Mouse (Mus musculus): ENCODE results near the gene Myh6. TPM values are rescaled to one million over a fixed set of nuclear protein-coding genes. Genes with fewer than 3 reads are reported as not detected.
"Not testable (repeated sequence)": the region's sequence is repeated elsewhere in the genome, so short reads cannot be mapped to it uniquely, and the experiment has no call there.

Myh6 gene
- polyA plus RNA-seq, 1 experiment from 2014 or later = 1.8 TPM

DNA sequence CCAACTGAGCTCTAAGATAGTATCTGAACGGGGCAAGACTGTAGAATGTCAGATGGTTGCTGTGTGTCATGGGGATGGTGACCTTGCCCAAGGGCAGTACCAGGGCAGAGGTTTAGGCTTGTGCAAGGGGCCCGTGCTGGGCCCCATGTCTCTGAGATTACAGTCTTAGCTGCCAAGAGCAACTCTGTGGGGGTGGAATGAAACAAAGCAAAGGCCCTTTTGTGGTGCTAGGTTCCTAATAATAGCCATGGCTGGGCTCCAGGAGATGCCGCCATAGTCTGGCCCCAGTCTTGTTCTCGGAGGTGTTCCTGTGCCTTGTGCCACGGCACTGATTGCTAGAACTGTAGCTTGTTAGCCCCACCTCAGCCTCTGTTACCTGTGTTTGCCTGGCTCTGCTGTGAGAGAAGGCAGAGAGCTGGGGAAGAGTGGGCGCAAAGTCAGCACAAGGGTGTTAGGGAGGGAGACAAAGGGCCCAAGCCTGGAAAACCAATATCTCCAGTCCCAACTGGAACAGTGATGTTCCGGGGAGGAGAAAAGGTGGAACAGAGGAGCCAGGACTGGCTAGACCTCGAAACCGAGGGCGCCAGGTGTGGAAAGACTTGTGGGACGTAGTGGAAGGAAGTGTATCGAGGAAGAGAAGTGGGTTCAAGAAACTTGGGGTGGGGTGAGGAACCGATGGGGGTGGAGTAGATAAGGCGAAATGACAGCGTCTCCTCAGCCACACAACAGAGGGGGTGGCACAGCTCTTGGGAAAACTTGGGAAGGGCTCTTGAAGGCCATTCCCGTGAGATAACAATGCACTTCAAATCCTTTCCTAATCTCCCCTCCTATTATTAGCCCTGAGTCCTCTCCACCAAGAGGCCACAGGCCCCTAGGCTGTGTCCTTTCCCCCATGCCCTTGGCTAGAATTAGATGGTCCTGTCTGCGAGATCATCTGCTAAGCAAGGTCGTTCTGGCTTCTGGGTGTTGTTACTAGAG, 37.4 kb upstream of the Myh6 start:
- no peaks in the 10 kb centered on the region for H3K36me3 ChIP-seq
- no peaks in the 10 kb centered on the region for H3K4me1 ChIP-seq (replicated peaks)
- H3K9ac ChIP-seq (replicated peaks) = no peak overlapping the region
- H3K4me3 ChIP-seq (replicated peaks) = no peak overlapping the region
- no peak overlapping the region for H3K4me2 ChIP-seq
- H3K27ac ChIP-seq = no peak overlapping the region
- H3K27me3 ChIP-seq = no peaks in the 10 kb centered on the region
- WGBS = 83% methylated on average over 18 of the region's 18 CpGs
- no peak for ATAC-seq (ENCODE audit: insufficient number of reproducible peaks, insufficient read depth, low FRiP score, low TSS enrichment, low read depth)
- no peaks in the 10 kb centered on the region for H3K9me3 ChIP-seq

DNA sequence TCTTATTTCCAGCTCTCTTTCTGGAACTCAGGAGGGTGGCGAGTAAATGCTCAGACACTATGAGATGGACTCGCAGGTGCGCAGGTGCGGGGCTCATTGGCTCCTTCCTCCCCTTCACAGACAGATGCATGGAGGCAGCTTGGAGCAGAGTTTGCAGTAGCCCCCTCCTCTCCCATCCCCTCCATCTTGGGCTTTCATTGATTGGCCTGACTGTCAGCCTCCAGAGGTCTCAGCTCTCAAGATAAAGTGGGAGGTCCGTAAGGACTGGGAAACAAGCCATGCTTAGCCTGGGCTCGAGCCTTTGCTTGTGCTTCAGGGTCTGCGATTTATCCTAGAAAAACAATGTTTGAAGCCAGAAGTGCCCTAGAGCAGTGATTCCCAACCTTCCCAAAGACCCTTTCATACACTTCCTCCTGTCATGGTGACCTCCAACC, 36.0 kb upstream of the Myh6 start:
- no peaks in the 10 kb centered on the region for H3K27me3 ChIP-seq
- no peak overlapping the region for H3K4me3 ChIP-seq (replicated peaks)
- no peak overlapping the region for H3K4me2 ChIP-seq
- 78% methylated on average over 7 of the region's 7 CpGs for WGBS
- H3K4me1 ChIP-seq (replicated peaks) = no peaks in the 10 kb centered on the region
- no peak for ATAC-seq (ENCODE audit: insufficient number of reproducible peaks, insufficient read depth, low FRiP score, low TSS enrichment, low read depth)
- 0 out of 2 replicates have a peak overlapping the region, but pooled peaks have one; percentile 29 for H3K27ac ChIP-seq
- H3K36me3 ChIP-seq = no peaks in the 10 kb centered on the region
- no peak overlapping the region for H3K9ac ChIP-seq (replicated peaks)
- no peaks in the 10 kb centered on the region for H3K9me3 ChIP-seq

DNA sequence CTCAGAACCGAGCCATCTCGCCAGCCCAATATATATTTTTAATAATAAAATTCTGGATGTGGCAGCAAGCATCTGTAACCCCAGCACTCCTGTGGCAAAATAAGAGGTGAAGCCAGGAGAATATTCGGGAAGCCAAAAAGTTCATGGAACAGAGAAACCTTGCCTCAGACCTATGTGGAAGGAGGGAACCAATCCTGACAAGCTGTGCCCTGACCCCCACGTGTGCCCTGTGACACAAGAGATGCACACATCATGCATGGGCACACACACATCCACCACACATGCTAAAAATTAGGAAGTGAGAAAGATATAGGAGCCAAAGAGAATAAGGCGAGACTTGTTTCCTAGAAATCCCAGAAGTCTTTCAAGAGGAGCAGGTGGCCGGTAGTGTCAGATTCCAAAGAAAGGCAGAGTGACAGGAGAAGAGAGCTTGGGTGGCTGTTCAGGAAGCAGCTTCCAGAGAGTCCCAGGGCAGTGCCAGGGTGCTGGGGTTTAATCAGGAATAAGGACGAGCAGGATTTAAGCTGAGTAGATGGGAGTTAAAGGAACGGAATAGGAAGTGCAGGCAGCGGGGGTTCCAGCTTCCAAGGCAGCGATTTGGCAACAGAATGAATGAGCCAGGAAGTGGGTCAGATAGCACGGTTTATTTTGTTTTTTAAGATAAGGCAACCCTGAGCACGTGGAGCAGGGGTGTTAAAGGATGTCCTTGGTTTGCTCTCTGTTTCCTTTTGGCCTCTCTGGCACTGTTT, 35.4 kb upstream of the Myh6 start:
- Histone ChIP-seq H3K27me3 (no peaks in the 10 kb centered on the region), H3K4me2 (no peak overlapping the region), H3K9me3 (no peaks in the 10 kb centered on the region), H3K4me1 (replicated peaks) (no peaks in the 10 kb centered on the region; the same call in 1 of the 2 replicates), H3K9ac (replicated peaks) (no peak overlapping the region), H3K36me3 (no peaks in the 10 kb centered on the region), H3K4me3 (replicated peaks) (no peak overlapping the region), H3K27ac (0 out of 2 replicates have a peak overlapping the region, but pooled peaks have one; percentile 29)
- 48% methylated on average over 12 of the region's 12 CpGs for WGBS
- ATAC-seq (ENCODE audit: insufficient number of reproducible peaks, insufficient read depth, low FRiP score, low TSS enrichment, low read depth) = no peak

DNA sequence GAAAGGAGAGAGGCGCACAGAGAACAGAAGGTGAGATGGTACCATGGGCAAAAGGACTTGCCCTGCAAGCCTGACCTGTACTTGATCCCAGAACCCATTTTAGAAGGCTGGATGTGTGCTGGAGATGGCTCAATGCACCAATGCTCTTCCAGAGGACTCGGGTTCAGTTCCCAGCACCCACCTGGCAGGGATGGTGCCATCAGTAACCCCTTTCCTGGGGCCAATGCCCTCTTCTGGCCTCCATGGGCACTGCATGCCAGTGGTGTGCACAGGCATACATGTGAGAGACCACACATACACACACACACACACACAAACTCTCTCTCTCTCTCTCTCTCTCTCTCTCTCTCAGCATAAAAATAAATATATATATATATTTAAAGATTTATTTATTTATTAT, 34.7 kb upstream of the Myh6 start:
- ATAC-seq (ENCODE audit: insufficient number of reproducible peaks, insufficient read depth, low FRiP score, low TSS enrichment, low read depth) = no peak
- H3K36me3 ChIP-seq = no peaks in the 10 kb centered on the region
- no peaks in the 10 kb centered on the region; the same call in 1 of the 2 replicates for H3K4me1 ChIP-seq (replicated peaks)
- H3K4me3 ChIP-seq (replicated peaks) = no peak overlapping the region
- H3K27me3 ChIP-seq = no peaks in the 10 kb centered on the region
- H3K27ac ChIP-seq = no peak overlapping the region
- no peaks in the 10 kb centered on the region for H3K9me3 ChIP-seq
- 97% methylated on average over 2 of the region's 2 CpGs for WGBS
- H3K9ac ChIP-seq (replicated peaks) = no peak overlapping the region
- H3K4me2 ChIP-seq = no peak overlapping the region

DNA sequence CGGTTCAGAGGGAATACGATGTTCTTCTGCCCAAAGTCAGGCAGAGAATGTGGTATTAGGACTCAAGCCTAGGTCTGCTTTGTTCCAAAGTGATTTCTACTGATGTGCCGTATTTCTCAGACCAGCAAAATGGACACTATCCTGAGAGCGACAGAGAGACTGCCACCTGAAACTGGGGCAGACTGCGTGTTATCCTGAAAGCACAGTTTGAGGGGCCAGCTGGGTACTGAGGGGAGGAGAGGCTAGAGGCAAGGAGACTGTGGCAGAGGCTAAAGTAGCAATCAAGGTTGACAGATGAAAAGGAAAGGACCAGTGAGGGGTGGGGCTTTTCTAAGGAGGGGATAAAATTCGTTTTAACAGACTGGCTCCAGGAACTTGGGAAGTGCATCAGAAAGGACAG, 34.1 kb upstream of the Myh6 start:
- no peaks in the 10 kb centered on the region for H3K9me3 ChIP-seq
- WGBS = 83% methylated on average over 6 of the region's 6 CpGs
- no peaks in the 10 kb centered on the region for H3K27me3 ChIP-seq
- H3K4me1 ChIP-seq (replicated peaks) = peaks cover under 1% of the 10 kb centered on the region; the same call in 1 of the 2 replicates
- no peak overlapping the region for H3K27ac ChIP-seq
- H3K9ac ChIP-seq (replicated peaks) = no peak overlapping the region
- no peak overlapping the region for H3K4me2 ChIP-seq
- no peaks in the 10 kb centered on the region for H3K36me3 ChIP-seq
- no peak for ATAC-seq (ENCODE audit: insufficient number of reproducible peaks, insufficient read depth, low FRiP score, low TSS enrichment, low read depth)
- H3K4me3 ChIP-seq (replicated peaks) = no peak overlapping the region

DNA sequence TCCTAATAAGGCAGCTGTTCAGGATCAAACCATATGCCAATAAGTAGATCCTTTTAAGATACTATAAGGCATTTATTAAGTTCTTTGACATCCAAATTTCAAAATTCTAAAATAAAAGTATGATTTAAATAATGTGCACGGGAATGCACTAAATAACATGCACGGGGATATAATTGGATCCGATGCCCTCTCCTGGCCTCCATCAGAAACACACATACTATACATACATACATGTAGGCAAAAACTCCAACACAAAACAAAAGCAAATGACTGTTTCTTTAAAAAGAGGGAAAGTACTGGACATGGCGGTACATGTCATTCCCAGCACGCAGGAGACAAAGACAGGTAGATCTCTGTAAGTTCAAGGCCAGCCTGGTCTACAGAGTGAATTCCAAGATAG, 33.1 kb upstream of the Myh6 start:
- H3K27me3 ChIP-seq; ATAC-seq (ENCODE audit: insufficient number of reproducible peaks, insufficient read depth, low FRiP score, low TSS enrichment, low read depth): not testable (repeated sequence)
- 88% methylated on average over 5 of the region's 5 CpGs for WGBS

DNA sequence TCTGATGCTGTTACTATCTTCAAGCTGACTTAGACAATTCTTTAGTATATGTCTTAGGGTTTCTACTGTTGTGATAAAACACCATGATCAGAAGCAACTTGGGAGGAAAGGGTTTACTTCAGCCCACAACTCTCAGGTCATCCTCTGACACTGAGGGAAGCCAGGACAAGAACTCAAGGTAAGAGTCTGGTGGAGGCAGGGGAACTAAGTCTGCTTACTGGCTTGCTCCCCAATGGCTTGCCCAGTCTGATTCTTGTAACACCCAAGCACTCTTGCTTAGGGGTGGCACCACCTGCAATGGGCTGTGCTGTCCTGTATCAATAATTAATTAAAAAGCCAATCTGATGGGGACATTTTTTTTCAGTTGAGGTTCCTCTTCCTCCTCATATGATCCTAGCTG, 32.0 kb upstream of the Myh6 start:
- H3K9me3 ChIP-seq = no peaks in the 10 kb centered on the region
- no peaks in the 10 kb centered on the region for H3K36me3 ChIP-seq
- H3K27me3 ChIP-seq = no peaks in the 10 kb centered on the region
- no peak overlapping the region for H3K4me2 ChIP-seq
- H3K9ac ChIP-seq (replicated peaks) = no peak overlapping the region
- H3K27ac ChIP-seq = no peak overlapping the region
- H3K4me1 ChIP-seq (replicated peaks) = peaks cover 18% of the 10 kb centered on the region
- no peak overlapping the region for H3K4me3 ChIP-seq (replicated peaks)
- no peak for ATAC-seq (ENCODE audit: insufficient number of reproducible peaks, insufficient read depth, low FRiP score, low TSS enrichment, low read depth)

More for the DNA sequence above, 33.1 kb upstream of the Myh6 start:
- not testable (repeated sequence) for H3K4me3 ChIP-seq (replicated peaks); H3K4me1 ChIP-seq (replicated peaks); H3K9ac ChIP-seq (replicated peaks); H3K27ac ChIP-seq; H3K9me3 ChIP-seq; H3K4me2 ChIP-seq; H3K36me3 ChIP-seq

DNA sequence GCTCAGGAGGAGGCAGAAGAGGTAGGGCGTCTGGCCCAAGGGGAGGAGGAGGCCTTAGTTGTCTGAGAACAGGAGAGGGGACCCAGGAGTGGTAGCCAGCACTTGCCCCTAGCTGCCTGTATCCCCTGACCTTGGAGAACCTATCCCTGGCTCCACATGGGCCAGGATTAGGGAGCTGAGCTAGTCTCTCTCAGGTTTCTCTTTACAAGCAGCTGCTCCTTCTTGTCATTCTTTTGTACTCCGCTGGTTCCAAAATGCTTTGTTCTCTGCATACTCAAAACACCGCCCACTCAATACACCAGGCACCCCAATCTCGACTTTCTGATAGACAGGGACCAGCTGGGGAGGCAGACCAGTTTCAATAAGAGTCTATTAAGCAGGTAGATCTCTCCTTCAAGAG, 30.6 kb upstream of the Myh6 start:
- peaks cover 18% of the 10 kb centered on the region for H3K4me1 ChIP-seq (replicated peaks)
- no peak overlapping the region for H3K9ac ChIP-seq (replicated peaks)
- H3K27me3 ChIP-seq = no peaks in the 10 kb centered on the region
- 64% methylated on average over 4 of the region's 4 CpGs for WGBS
- H3K9me3 ChIP-seq = no peaks in the 10 kb centered on the region
- no peak overlapping the region for H3K4me3 ChIP-seq (replicated peaks)
- H3K4me2 ChIP-seq = no peak overlapping the region
- peak; percentile 52; the same call in 1 of the 2 replicates for ATAC-seq (ENCODE audit: insufficient number of reproducible peaks, insufficient read depth, low FRiP score, low TSS enrichment, low read depth)
- H3K27ac ChIP-seq = peak overlapping the region; percentile 53; the same call in 1 of the 2 replicates
- no peaks in the 10 kb centered on the region for H3K36me3 ChIP-seq

DNA sequence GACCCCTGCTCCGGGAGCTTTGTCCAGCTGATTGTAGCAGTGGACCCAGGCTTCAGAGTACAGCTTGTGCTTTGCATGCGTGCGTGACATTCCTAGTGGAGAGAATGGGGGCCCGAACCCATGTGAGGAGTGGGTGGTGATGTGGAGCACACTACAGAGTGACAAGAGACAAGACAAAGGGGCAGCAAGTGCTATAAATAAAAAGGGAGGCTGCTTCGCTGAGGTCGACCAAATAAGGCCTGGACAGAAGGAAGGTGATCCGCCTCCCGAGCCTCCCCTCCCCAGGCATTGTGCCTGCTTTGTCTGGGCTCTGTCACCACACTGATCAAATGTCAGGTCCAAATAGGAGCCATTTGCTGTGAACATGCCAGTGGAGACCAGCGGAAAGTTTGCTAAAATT, 30.1 kb upstream of the Myh6 start:
- no peaks in the 10 kb centered on the region for H3K9me3 ChIP-seq
- no peaks in the 10 kb centered on the region for H3K27me3 ChIP-seq
- no peaks in the 10 kb centered on the region for H3K36me3 ChIP-seq
- peak; percentile 23; the same call in 1 of the 2 replicates for ATAC-seq (ENCODE audit: insufficient number of reproducible peaks, insufficient read depth, low FRiP score, low TSS enrichment, low read depth)
- no peak overlapping the region for H3K9ac ChIP-seq (replicated peaks)
- no peak overlapping the region for H3K4me2 ChIP-seq
- peaks cover 18% of the 10 kb centered on the region for H3K4me1 ChIP-seq (replicated peaks)
- no peak overlapping the region for H3K4me3 ChIP-seq (replicated peaks)
- WGBS = 57% methylated on average over 9 of the region's 9 CpGs
- H3K27ac ChIP-seq = peak overlapping the region; percentile 53; the same call in 1 of the 2 replicates

DNA sequence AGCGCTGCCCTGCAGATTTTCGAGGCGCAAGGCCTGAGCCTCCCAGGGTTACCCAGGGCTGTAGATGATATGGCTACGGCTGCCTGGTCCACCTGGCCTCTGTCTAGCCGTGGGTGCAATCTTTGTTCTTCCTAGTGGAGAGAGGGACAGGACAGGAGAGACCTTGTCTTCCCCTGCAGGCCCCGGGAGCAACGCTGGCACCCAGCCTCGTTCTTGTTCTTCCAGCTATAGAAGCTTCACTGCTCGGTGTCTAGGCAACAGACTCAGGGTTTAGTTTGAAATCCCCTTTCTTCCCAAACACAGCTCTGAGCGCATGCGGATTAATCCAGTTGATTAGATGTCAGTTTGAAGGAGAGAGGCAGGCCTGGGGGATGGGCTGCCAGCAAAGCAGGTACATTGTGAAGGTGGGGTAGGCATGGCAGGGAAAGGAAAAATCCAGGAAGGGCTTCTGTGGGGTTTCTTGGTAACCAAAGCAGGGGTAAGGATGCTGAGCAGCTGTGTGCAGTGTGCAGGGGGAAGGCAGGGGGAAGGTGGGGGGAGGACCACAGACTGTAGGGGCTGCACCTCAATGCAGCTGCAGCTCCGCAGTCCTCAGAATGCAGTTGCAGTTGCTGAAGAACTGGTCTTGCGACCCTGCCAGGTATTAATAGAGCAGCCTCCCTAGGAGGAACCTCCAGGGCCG, 28.9 kb upstream of the Myh6 start:
- 60% methylated on average over 14 of the region's 14 CpGs for WGBS
- Histone ChIP-seq H3K9me3 (no peaks in the 10 kb centered on the region), H3K4me3 (replicated peaks) (no peak overlapping the region), H3K4me2 (no peak overlapping the region), H3K27me3 (no peaks in the 10 kb centered on the region), H3K9ac (replicated peaks) (no peak overlapping the region), H3K4me1 (replicated peaks) (peaks cover 18% of the 10 kb centered on the region), H3K27ac (peak overlapping the region; percentile 50; the same call in 1 of the 2 replicates), H3K36me3 (no peaks in the 10 kb centered on the region)
- no peak for ATAC-seq (ENCODE audit: insufficient number of reproducible peaks, insufficient read depth, low FRiP score, low TSS enrichment, low read depth)

DNA sequence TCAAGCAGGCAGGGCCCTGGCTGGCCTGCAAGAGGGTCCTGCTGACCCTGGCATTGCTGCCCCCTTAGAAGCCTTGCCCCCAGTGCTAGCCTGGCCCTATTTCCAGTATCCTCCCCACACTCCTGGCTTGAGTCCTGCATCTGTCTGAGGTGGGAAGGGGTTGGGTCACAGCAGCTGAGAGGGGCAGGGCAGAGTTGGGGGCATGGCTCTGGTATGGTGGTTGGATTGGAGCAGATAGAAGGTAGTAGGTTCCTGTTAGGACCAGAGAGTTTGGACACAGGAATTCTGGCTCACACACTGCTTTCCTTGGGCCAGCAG, 28.1 kb upstream of the Myh6 start:
- no peak overlapping the region for H3K27ac ChIP-seq

More for the DNA sequence above, 28.1 kb upstream of the Myh6 start:
- Histone ChIP-seq H3K27me3 (no peaks in the 10 kb centered on the region), H3K4me1 (replicated peaks) (peaks cover 18% of the 10 kb centered on the region), H3K9ac (replicated peaks) (no peak overlapping the region), H3K9me3 (no peaks in the 10 kb centered on the region), H3K36me3 (no peaks in the 10 kb centered on the region), H3K4me3 (replicated peaks) (no peak overlapping the region), H3K4me2 (no peak overlapping the region)
- ATAC-seq (ENCODE audit: insufficient number of reproducible peaks, insufficient read depth, low FRiP score, low TSS enrichment, low read depth) = peak; percentile 22; the same call in 1 of the 2 replicates

Measured in limb, embryonic 12.5 days (tissue).